Mouse (Mus musculus) forebrain, embryonic 13.5 days (tissue): Measurements from ENCODE around the gene Slc25a35. TPM values are rescaled to one million over a fixed set of nuclear protein-coding genes. Genes with fewer than 3 reads are reported as not detected.
"Not testable (repeated sequence)": the region's sequence is repeated elsewhere in the genome, so short reads cannot be mapped to it uniquely, and the experiment has no call there.

Source experiments
- ATAC-seq: fragments of 200-750 bp; cut with Nextera tagmentation; 2 replicates; pipeline ENCODE4 v1.8.0; 2017
- H3K27ac ChIP-seq: fragments of 300-500 bp; sonication (generic); 2 replicates; pipeline ENCODE4 v1.5.1; 2015; ENCODE audit warnings: inconsistent platforms, mild to moderate bottlenecking, moderate library complexity
- H3K27me3 ChIP-seq: fragments of 300-500 bp; sonication (generic); 2 replicates; pipeline ENCODE4 v1.6.1; 2015; ENCODE audit warnings: mild to moderate bottlenecking, inconsistent platforms
- H3K36me3 ChIP-seq: fragments of 300-500 bp; sonication (generic); 2 replicates; pipeline ENCODE4 v1.6.1; 2015; ENCODE audit warnings: mild to moderate bottlenecking, inconsistent platforms; ENCODE audit not compliant: poor library complexity, severe bottlenecking
- H3K4me1 ChIP-seq: fragments of 300-500 bp; sonication (generic); 2 replicates; pipeline ENCODE4 v1.6.1; 2015; ENCODE audit warnings: inconsistent platforms
- H3K4me2 ChIP-seq: fragments of 300-500 bp; sonication (generic); 2 replicates; pipeline ENCODE4 v1.6.1; 2015; ENCODE audit warnings: inconsistent platforms, mild to moderate bottlenecking, moderate library complexity
- H3K4me3 ChIP-seq: fragments of 300-500 bp; sonication (generic); 2 replicates; pipeline ENCODE4 v1.5.1; 2015; ENCODE audit warnings: mild to moderate bottlenecking, inconsistent platforms
- H3K9ac ChIP-seq: fragments of 300-500 bp; sonication (generic); 2 replicates; pipeline ENCODE4 v1.6.1; 2015; ENCODE audit warnings: mild to moderate bottlenecking, inconsistent platforms
- H3K9me3 ChIP-seq: fragments of 300-500 bp; sonication (generic); replicated peaks from 2 replicates; pipeline ENCODE4 v1.6.1; 2016; ENCODE audit warnings: inconsistent platforms
- WGBS: fragments of 180-500 bp; shearing (Covaris S2); methylation state at CpG from one replicate; pipeline ENCODE4 v1.1.7; 2015; 5-methylcytosine and 5-hydroxymethylcytosine counted together
- microRNA-seq: library from miRNA; unstranded; fragments of <30 nt; microRNA quantifications from one replicate; pipeline ENCODE4, GENCODE M21; 2016
- polyA plus RNA-seq: library from polyadenylated mRNA; unstranded; fragments of >200 nt; fragmentation: Nextera tagmentation; extraction: Ambion mirVana; gene quantifications from 2 replicates; pipeline ENCODE4 v1.2.1, GENCODE M21; 2015

The Slc25a35 gene
- polyA plus RNA-seq, 1 experiment from 2014 or later = 1.2 TPM

DNA sequence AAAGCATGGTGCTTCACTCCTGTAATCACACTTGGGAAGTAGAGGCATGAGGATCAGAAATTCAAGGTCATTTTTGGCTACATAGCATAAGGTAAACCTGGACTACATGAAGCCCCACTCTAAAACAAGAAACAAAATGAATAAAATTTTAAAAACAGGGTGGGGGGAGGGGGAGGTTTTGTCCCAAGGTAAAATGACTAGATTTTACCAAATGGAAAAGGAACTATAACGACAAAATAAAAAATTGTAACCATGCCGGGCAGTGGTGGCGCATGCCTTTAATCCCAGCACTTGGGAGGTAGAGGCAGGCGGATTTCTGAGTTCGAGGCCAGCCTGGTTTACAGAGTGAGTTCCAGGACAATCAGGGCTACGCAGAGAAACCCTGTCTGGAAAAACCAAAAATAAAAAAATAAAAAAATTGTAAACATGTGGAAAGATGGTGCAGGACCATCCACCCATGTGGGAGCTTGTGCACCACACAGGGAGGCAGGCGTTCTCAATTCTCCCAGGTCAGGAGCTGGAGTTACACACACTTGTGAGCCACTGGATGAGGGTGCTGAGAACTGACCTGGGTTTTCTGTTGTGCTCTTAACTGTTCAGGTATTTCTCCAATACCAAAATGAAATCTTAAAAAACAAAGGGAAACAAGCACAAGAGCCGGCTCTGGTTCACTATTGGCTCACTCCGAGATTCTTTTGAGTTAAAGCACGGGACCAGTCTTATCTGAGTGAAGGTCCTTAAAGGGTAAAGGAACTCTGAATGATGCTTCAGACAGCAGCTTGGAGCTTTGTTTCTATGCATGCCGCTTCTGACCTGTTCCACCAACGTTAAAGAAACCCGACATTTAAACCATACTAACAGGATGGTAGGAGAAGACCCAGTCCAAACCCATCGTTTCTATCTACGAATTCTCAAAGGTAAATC is 42.7 kb downstream of the Slc25a35 start:
- peak overlapping the region; percentile 76; the same call in 1 of the 2 replicates for H3K4me2 ChIP-seq
- 90% methylated on average over 15 of the region's 15 CpGs for WGBS
- H3K36me3 ChIP-seq = no peaks in the 10 kb centered on the region
- no peak overlapping the region for H3K4me3 ChIP-seq
- H3K27ac ChIP-seq = no peak overlapping the region
- H3K27me3 ChIP-seq = no peaks in the 10 kb centered on the region
- ATAC-seq = no peak
- peaks cover 30% of the 10 kb centered on the region for H3K4me1 ChIP-seq
- H3K9me3 ChIP-seq = no peaks in the 10 kb centered on the region
- H3K9ac ChIP-seq = no peak overlapping the region

GRCm38 (mm10) chr11:69011445-69011844 is 43.5 kb downstream of the Slc25a35 start:
- Histone ChIP-seq H3K4me1 (peaks cover 30% of the 10 kb centered on the region), H3K4me2 (peak overlapping the region; percentile 76), H3K4me3 (peak overlapping the region; percentile 55), H3K27ac (peak overlapping the region; percentile 91), H3K9ac (peak overlapping the region; percentile 77; the same call in 1 of the 2 replicates)
- not testable (repeated sequence) for H3K27me3 ChIP-seq, H3K9me3 ChIP-seq, H3K36me3 ChIP-seq, ATAC-seq
- 74% methylated on average over 2 of the region's 2 CpGs for WGBS

GRCm38 (mm10) chr11:69012071-69012601 is 44.2 kb downstream of the Slc25a35 start:
- Histone ChIP-seq H3K36me3 (no peaks in the 10 kb centered on the region), H3K4me3 (peak overlapping the region; percentile 55), H3K27me3 (no peaks in the 10 kb centered on the region), H3K4me2 (peak overlapping the region; percentile 76), H3K27ac (peak overlapping the region; percentile 91), H3K9ac (peak overlapping the region; percentile 77), H3K4me1 (peaks cover 34% of the 10 kb centered on the region), H3K9me3 (no peaks in the 10 kb centered on the region)
- WGBS = under 1% methylated on average over 18 of the region's 18 CpGs
- peak; percentile 77 for ATAC-seq

DNA sequence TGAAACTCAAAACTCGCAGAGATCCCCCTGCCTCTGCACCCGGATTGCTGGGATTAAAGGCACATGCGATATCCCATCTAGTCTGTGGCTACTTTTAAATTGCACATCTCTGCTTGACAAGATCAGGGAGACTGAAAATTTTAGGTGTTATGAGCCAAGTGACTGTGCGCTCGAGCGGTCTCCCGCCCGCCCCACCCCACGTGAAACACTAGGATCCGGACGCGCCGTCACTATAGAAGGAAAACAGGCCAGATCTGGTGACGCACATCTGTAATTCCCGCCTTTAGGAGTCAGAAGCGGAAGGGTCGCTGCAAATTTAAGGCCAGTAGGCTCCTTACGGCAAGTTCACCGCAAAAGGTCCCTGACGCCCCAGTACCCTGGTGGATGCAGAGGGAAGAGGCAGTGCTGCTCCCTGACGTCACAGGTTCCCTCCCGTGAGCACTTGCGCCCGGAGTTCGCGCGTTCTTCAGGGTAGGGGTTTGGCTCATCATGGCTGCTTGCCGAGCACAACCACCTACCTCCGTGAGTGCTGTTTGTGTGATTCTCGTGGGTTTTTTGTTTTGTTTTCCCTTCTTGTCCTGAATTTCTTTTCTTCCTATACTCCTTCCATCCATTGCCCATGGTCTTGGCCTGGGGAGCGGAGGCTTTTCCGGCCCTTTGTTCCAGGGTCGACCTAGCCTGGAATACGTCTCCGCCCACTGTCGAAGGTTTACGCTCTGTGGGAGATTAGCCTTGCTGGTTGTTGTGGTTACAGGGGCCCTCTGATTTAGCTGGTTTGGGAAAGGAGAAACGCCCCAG is 47.9 kb downstream of the Slc25a35 start, which contains the start of gene Ctc1:
TSS of gene Ctc1 (plus strand) at position 268 of the 798 bp plus-strand sequence.
- peak; percentile 95 for ATAC-seq
- Histone ChIP-seq H3K27me3 (no peaks in the 10 kb centered on the region), H3K4me3 (peak within 1 kb of the TSS; percentile 69), H3K4me2 (peak within 1 kb of the TSS; percentile 69), H3K9me3 (no peaks in the 10 kb centered on the region), H3K36me3 (0 out of 2 replicates have a peak, but pooled peaks cover 2% of the 10 kb centered on the region), H3K4me1 (peaks cover 26% of the 10 kb centered on the region), H3K9ac (peak within 1 kb of the TSS; percentile 86), H3K27ac (peak within 1 kb of the TSS; percentile 90)
- 3% methylated on average over 38 of the region's 38 CpGs for WGBS

- 62% methylated on average over 3 of the region's 3 CpGs for WGBS
- H3K27ac ChIP-seq = peak overlapping the region; percentile 90; the same call in 1 of the 2 replicates
- no peak for ATAC-seq
These were observed 48.8 kb downstream of the Slc25a35 start for GRCm38 (mm10) chr11:69016755-69017154.

DNA sequence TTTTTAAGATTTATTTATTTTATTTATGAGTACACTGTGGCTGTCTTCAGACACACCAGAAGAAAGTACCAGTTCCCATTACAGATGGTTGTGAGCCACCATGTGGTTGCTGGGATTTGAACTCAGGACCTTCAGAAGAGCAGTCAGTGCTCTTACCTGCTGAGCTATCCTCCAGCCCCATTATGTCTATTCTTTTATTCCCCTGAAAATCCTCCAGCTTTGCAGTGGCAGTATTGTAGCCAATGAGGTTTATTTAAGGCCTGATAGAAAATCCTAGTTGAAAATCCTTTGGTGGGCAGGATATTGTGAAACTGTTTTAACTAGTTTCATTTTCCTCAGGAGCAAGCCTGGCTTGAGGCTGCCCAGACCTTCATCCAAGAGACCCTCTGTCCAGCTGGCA is 52.8 kb downstream of the Slc25a35 start:
- Histone ChIP-seq H3K27me3 (no peaks in the 10 kb centered on the region), H3K36me3 (peaks cover 47% of the 10 kb centered on the region), H3K9me3 (no peaks in the 10 kb centered on the region), H3K4me2 (no peak overlapping the region), H3K4me1 (peaks cover 8% of the 10 kb centered on the region), H3K4me3 (no peak overlapping the region), H3K27ac (no peak overlapping the region), H3K9ac (no peak overlapping the region)
- no peak for ATAC-seq

More at GRCm38 (mm10) chr11:69016755-69017154, 48.8 kb downstream of the Slc25a35 start:
- no peaks in the 10 kb centered on the region for H3K9me3 ChIP-seq
- peak overlapping the region; percentile 69 for H3K4me3 ChIP-seq
- peak overlapping the region; percentile 86 for H3K9ac ChIP-seq
- H3K4me1 ChIP-seq = peaks cover 17% of the 10 kb centered on the region
- H3K27me3 ChIP-seq = no peaks in the 10 kb centered on the region
- peak overlapping the region; percentile 69 for H3K4me2 ChIP-seq
- H3K36me3 ChIP-seq = peaks cover 7% of the 10 kb centered on the region

Small RNAs within 50 kb of the gene (microRNA-seq; reads per million reads assigned to microRNA genes)
- 15.0 reads per million, percentile 28 among the genes with 10 or more reads in this experiment for gene Mir3062

Other genes starting within 250 kb of the Slc25a35 start
- gene Ndel1, start 96.3 kb upstream of the Slc25a35 start, polyA plus RNA-seq = 67.7 and 70.8 TPM in 2 replicates
- 0.08 TPM in 1 of 2 replicates, not detected in the other for gene Rnf222, start 79.6 kb upstream of the Slc25a35 start, polyA plus RNA-seq
- 787 and 887 TPM in 2 replicates for gene Rpl26, start 66.5 kb upstream of the Slc25a35 start, polyA plus RNA-seq
- 0.23 TPM in 1 of 2 replicates, not detected in the other for gene Odf4, start 41.0 kb upstream of the Slc25a35 start, polyA plus RNA-seq
- gene Arhgef15, start 10.7 kb upstream of the Slc25a35 start, polyA plus RNA-seq = 5.9 and 6.8 TPM in 2 replicates
- gene Rangrf, start 7.1 kb downstream of the Slc25a35 start, polyA plus RNA-seq = 46.8 and 49.3 TPM in 2 replicates
- 34.9 and 37.7 TPM in 2 replicates for gene Pfas, start 40.3 kb downstream of the Slc25a35 start, polyA plus RNA-seq
- gene Ctc1, start 47.8 kb downstream of the Slc25a35 start, polyA plus RNA-seq = 55.6 and 67.4 TPM in 2 replicates
- 143 and 149 TPM in 2 replicates for gene Aurkb, start 77.5 kb downstream of the Slc25a35 start, polyA plus RNA-seq
- gene Borcs6, start 91.6 kb downstream of the Slc25a35 start, polyA plus RNA-seq = 6.6 and 7.9 TPM in 2 replicates
- gene Tmem107, start 102.7 kb downstream of the Slc25a35 start, polyA plus RNA-seq = 55.1 and 57.2 TPM in 2 replicates
- gene Vamp2, start 120.4 kb downstream of the Slc25a35 start, polyA plus RNA-seq = 110 and 124 TPM in 2 replicates
- gene Per1, start 127.1 kb downstream of the Slc25a35 start, polyA plus RNA-seq = 6.0 and 6.4 TPM in 2 replicates
- gene Hes7, start 152.3 kb downstream of the Slc25a35 start, polyA plus RNA-seq = 0.12 and 0.21 TPM in 2 replicates
- gene 9130213A22Rik, start 154.5 kb downstream of the Slc25a35 start, polyA plus RNA-seq = 0.21 and 0.34 TPM in 2 replicates
- gene Aloxe3, start 157.8 kb downstream of the Slc25a35 start, polyA plus RNA-seq = 1.5 TPM in 1 of 2 replicates, not detected in the other
- gene Alox12b, start 188.9 kb downstream of the Slc25a35 start, polyA plus RNA-seq = not detected in 2 replicates
- gene Alox8, start 229.7 kb downstream of the Slc25a35 start, polyA plus RNA-seq = not detected in 2 replicates